Mouse (Mus musculus) heart, embryonic 11.5 days (tissue): ENCODE data around the gene Slc38a9. TPM values are rescaled to one million over a fixed set of nuclear protein-coding genes. Genes with fewer than 3 reads are reported as not detected.
A peak's percentile ranks its signal among the peaks of the same experiment; 100 is the strongest.

ENCODE experiments used
- ATAC-seq: fragments of 200-750 bp; cut with Nextera tagmentation; replicated peaks from 2 replicates; pipeline ENCODE4 v1.8.0; 2017; ENCODE audit warnings: moderate library complexity; ENCODE audit not compliant: insufficient number of reproducible peaks, low FRiP score, low TSS enrichment
- H3K27ac ChIP-seq: fragments of 300-500 bp; sonication (generic); 2 replicates; pipeline ENCODE4 v1.5.1; 2014; ENCODE audit warnings: mild to moderate bottlenecking, low read depth, low read length
- H3K27me3 ChIP-seq: fragments of 300-500 bp; sonication (generic); 2 replicates; pipeline ENCODE4 v1.6.1; 2014; ENCODE audit warnings: mild to moderate bottlenecking, low read length, mixed read lengths; ENCODE audit not compliant: control insufficient read depth, insufficient read depth
- H3K36me3 ChIP-seq: fragments of 300-500 bp; sonication (generic); 2 replicates; pipeline ENCODE4 v1.6.1; 2014; ENCODE audit warnings: mild to moderate bottlenecking, low read length, moderate library complexity, mixed read lengths; ENCODE audit not compliant: control insufficient read depth, insufficient read depth
- H3K4me1 ChIP-seq: fragments of 300-500 bp; sonication (generic); 2 replicates; pipeline ENCODE4 v1.6.1; 2014; ENCODE audit warnings: low read length; ENCODE audit not compliant: control insufficient read depth, insufficient read depth
- H3K4me2 ChIP-seq: fragments of 300-500 bp; sonication (generic); 2 replicates; pipeline ENCODE4 v1.6.1; 2014; ENCODE audit warnings: mild to moderate bottlenecking, moderate library complexity
- H3K4me3 ChIP-seq: fragments of 300-500 bp; sonication (generic); 2 replicates; pipeline ENCODE4 v1.5.1; 2014; ENCODE audit warnings: low read depth, low read length
- H3K9ac ChIP-seq: fragments of 300-500 bp; sonication (generic); 2 replicates; pipeline ENCODE4 v1.6.1; 2014; ENCODE audit warnings: mild to moderate bottlenecking, low read depth, low read length, moderate library complexity
- H3K9me3 ChIP-seq: fragments of 300-500 bp; sonication (generic); replicated peaks from 2 replicates; pipeline ENCODE4 v1.6.1; 2016; ENCODE audit warnings: low read length; ENCODE audit not compliant: control insufficient read depth
- WGBS: fragments of 180-500 bp; shearing (Covaris S2); extraction: QIAGEN DNeasy Blood & Tissue Kit; methylation state at CpG from one replicate; pipeline ENCODE4 v1.1.7; 2014; ENCODE audit not compliant: insufficient replicate concordance; 5-methylcytosine and 5-hydroxymethylcytosine counted together
- polyA plus RNA-seq: library from polyadenylated mRNA; unstranded; fragments of >200 nt; fragmentation: Nextera tagmentation; extraction: Ambion mirVana; gene quantifications from 2 replicates; pipeline ENCODE4 v1.2.1, GENCODE M21; 2014

Gene Slc38a9
- polyA plus RNA-seq, 1 experiment from 2014 or later: 16.4 TPM

DNA sequence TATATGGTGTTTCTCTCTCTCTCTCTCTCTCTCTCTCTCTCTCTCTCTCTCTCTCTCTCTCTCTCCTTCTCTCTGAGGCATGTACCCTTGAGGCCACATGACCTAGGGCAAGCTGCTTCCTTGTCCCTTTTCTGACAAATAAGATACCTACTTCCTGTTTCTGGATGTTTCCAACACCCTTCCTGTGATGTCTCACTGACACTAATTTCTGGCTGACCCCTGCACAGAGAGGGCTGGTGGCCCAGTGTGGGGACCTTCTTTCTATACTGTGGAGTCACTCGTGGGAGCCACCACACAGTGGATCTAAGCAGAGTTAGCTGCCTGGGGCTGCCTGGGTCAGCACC lies 100.0 kb downstream of the Slc38a9 start:
- Histone ChIP-seq H3K9ac (no peak overlapping the region), H3K4me2 (no peak overlapping the region), H3K4me3 (no peak overlapping the region), H3K9me3 (no peaks in the 10 kb centered on the region), H3K27ac (peak overlapping the region; percentile 29; the same call in 1 of the 2 replicates), H3K36me3 (no peaks in the 10 kb centered on the region), H3K4me1 (peaks cover 20% of the 10 kb centered on the region), H3K27me3 (no peaks in the 10 kb centered on the region)
- 46% methylated on average over 1 of the region's 1 CpGs for WGBS
- no peak for ATAC-seq

GRCm38 (mm10) chr13:112761787-112762186 lies 101.2 kb downstream of the Slc38a9 start:
- ATAC-seq: no peak
- Histone ChIP-seq H3K4me3 (no peak overlapping the region), H3K9me3 (no peaks in the 10 kb centered on the region), H3K4me1 (peaks cover 17% of the 10 kb centered on the region; the same call in 1 of the 2 replicates), H3K36me3 (no peaks in the 10 kb centered on the region), H3K27ac (no peak overlapping the region), H3K4me2 (no peak overlapping the region), H3K9ac (no peak overlapping the region), H3K27me3 (no peaks in the 10 kb centered on the region)
- 40% methylated on average over 1 of the region's 1 CpGs for WGBS

DNA sequence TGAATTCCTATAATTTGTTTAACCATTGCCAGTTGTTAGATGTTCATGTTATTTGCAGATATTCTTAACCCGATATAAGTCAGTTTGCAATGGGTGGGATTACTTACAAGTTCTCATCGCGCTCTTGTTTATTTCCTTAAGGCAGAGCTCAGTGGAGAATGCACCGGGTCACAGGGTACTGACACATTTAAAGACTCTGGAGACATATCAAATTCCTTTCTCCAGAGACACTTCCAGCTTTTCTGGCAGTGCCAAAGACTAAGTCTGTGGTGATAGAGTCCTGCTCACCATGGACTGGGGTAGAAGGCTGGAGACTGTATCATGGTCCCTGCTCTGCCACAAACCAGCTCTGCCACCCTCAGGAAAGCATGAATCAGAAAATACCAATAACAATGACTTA lies 102.0 kb downstream of the Slc38a9 start:
- Histone ChIP-seq H3K4me2 (no peak overlapping the region), H3K36me3 (no peaks in the 10 kb centered on the region), H3K9ac (no peak overlapping the region), H3K9me3 (peaks cover 5% of the 10 kb centered on the region), H3K4me1 (peaks cover 17% of the 10 kb centered on the region; the same call in 1 of the 2 replicates), H3K4me3 (no peak overlapping the region), H3K27me3 (no peaks in the 10 kb centered on the region), H3K27ac (no peak overlapping the region; the same call in 1 of the 2 replicates)
- WGBS: 50% methylated on average over 4 of the region's 4 CpGs
- no peak for ATAC-seq

DNA sequence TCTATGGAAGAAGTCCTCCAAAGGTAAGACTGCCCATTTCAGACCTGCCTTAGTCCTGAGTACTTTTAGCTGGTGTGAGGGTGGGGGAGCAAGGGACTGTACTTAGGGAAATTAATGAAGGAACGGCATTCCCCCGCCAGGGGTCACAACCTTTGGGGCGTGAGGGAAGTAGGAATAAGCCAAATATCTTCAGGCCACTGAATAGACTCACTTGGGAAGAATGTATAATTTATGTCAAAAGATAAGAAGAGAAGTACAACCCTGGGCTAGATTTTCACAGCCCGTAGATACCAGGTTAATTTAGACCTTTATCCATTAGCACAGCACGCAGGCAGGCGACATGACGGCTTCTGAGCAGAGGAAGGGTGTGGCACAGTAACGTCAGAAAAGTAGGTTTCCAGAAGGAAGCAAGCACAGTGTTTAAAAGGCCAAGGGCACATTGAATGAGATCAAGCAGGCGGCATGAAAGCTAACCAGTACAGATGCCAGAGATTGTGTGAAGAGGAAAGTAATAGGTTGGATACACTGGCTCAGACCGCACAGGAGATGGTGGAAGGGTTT lies 103.1 kb downstream of the Slc38a9 start:
- no peak overlapping the region for H3K4me2 ChIP-seq
- no peak for ATAC-seq
- H3K36me3 ChIP-seq: no peaks in the 10 kb centered on the region
- 58% methylated on average over 10 of the region's 10 CpGs for WGBS
- no peak overlapping the region for H3K4me3 ChIP-seq
- no peaks in the 10 kb centered on the region for H3K27me3 ChIP-seq
- peaks cover 17% of the 10 kb centered on the region; the same call in 1 of the 2 replicates for H3K4me1 ChIP-seq
- H3K9ac ChIP-seq: no peak overlapping the region
- H3K27ac ChIP-seq: no peak overlapping the region
- H3K9me3 ChIP-seq: peaks cover 8% of the 10 kb centered on the region

DNA sequence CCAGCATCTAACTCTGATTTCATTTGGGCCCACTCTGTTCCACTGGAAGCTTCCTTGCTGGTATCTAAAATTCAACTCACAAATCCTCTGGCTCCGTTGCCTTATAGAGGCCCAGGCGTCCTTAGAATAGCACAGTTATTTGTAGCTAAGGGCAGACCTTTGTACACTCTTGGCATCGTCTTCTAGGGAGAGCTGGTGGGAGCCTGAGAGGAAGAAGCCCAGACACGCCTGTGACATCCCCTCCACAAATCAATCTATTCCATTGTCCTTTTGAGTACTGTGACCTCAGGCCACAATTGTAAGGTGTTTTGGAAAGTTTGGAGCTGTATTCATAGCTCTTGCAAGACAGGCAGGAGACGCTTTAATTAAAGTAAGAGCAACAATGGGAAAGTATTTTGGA lies 104.0 kb downstream of the Slc38a9 start:
- H3K27ac ChIP-seq: no peak overlapping the region
- H3K27me3 ChIP-seq: no peaks in the 10 kb centered on the region
- WGBS: 62% methylated on average over 5 of the region's 5 CpGs
- no peak overlapping the region for H3K9ac ChIP-seq
- H3K4me3 ChIP-seq: no peak overlapping the region
- H3K4me2 ChIP-seq: no peak overlapping the region
- no peaks in the 10 kb centered on the region for H3K36me3 ChIP-seq
- no peak for ATAC-seq
- H3K9me3 ChIP-seq: peaks cover 8% of the 10 kb centered on the region
- H3K4me1 ChIP-seq: peaks cover 14% of the 10 kb centered on the region; the same call in 1 of the 2 replicates

DNA sequence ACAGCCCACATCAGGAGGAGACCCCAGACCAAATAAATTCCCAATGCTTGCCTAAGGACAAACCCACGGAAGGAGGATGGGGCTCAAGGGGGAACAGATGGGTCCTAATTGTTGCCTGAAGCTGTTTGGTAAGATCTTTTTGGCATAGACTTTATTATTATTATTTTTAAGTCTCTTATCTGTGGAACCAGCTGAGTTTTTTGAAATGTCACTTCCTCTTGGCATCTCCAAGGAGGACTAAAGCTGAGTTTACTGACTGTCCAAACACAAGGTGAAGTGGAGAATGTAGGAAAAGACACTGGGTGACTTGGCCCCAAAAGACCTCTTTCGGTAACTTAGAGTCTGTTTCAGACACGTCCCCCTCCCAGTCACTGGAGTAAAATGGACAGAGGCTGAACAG lies 105.1 kb downstream of the Slc38a9 start:
- ATAC-seq: no peak
- peaks cover 8% of the 10 kb centered on the region for H3K9me3 ChIP-seq
- H3K27ac ChIP-seq: no peak overlapping the region
- H3K4me1 ChIP-seq: peaks cover 12% of the 10 kb centered on the region; the same call in 1 of the 2 replicates
- H3K9ac ChIP-seq: no peak overlapping the region
- no peak overlapping the region for H3K4me3 ChIP-seq
- H3K4me2 ChIP-seq: no peak overlapping the region
- WGBS: 79% methylated on average over 3 of the region's 3 CpGs
- no peaks in the 10 kb centered on the region for H3K36me3 ChIP-seq
- H3K27me3 ChIP-seq: no peaks in the 10 kb centered on the region

- Histone ChIP-seq H3K4me3 (no peak overlapping the region), H3K27ac (peak overlapping the region; percentile 68), H3K27me3 (no peaks in the 10 kb centered on the region), H3K4me2 (peak overlapping the region; percentile 19), H3K9me3 (peaks cover 8% of the 10 kb centered on the region), H3K36me3 (no peaks in the 10 kb centered on the region), H3K9ac (no peak overlapping the region), H3K4me1 (peaks cover 11% of the 10 kb centered on the region; the same call in 1 of the 2 replicates)
- 38% methylated on average over 11 of the region's 11 CpGs for WGBS
- peak; percentile 49; the same call in 1 of the 2 replicates for ATAC-seq
These were observed 110.2 kb downstream of the Slc38a9 start for GRCm38 (mm10) chr13:112770528-112771328.

- Histone ChIP-seq H3K4me3 (no peak overlapping the region), H3K9ac (no peak overlapping the region), H3K9me3 (peaks cover 8% of the 10 kb centered on the region), H3K27me3 (no peaks in the 10 kb centered on the region), H3K4me1 (peaks cover 11% of the 10 kb centered on the region; the same call in 1 of the 2 replicates), H3K4me2 (peak overlapping the region; percentile 27), H3K36me3 (no peaks in the 10 kb centered on the region), H3K27ac (no peak overlapping the region)
- WGBS: 39% methylated on average over 15 of the region's 15 CpGs
- no peak for ATAC-seq
These were observed 111.1 kb downstream of the Slc38a9 start for GRCm38 (mm10) chr13:112771447-112772208.
